Mouse (Mus musculus): ENCODE measurements around the gene Neurl2. TPM values are rescaled to one million over a fixed set of nuclear protein-coding genes. Genes with fewer than 3 reads are reported as not detected.
"Not testable (repeated sequence)": the region's sequence is repeated elsewhere in the genome, so short reads cannot be mapped to it uniquely, and the experiment has no call there.

Gene Neurl2
- polyA plus RNA-seq, 1 experiment from 2014 or later = 5.2 TPM

- peaks cover 21% of the 10 kb centered on the region for H3K36me3 ChIP-seq
- H3K9me3 ChIP-seq = no peaks in the 10 kb centered on the region
- 2% methylated on average over 21 of the region's 21 CpGs for WGBS
- H3K27me3 ChIP-seq = no peaks in the 10 kb centered on the region
- H3K27ac ChIP-seq (replicated peaks) = peak overlapping the region; percentile 87
- H3K4me1 ChIP-seq = peaks cover 19% of the 10 kb centered on the region
- peak; percentile 61 for ATAC-seq (ENCODE audit: low FRiP score, low read depth)
- peak overlapping the region; percentile 88 for H3K4me2 ChIP-seq (replicated peaks)
- H3K9ac ChIP-seq (replicated peaks) = peak overlapping the region; percentile 79
- H3K4me3 ChIP-seq = peak overlapping the region; percentile 65
Measured at GRCm38 (mm10) chr2:164805332-164805718, 27.9 kb downstream of the Neurl2 start.

- H3K9ac ChIP-seq (replicated peaks) = peak within 1 kb of the TSS; percentile 81
- H3K4me3 ChIP-seq = peak within 1 kb of the TSS; percentile 65
- WGBS = under 1% methylated on average over 47 of the region's 47 CpGs
- peak; percentile 97 for ATAC-seq (ENCODE audit: low FRiP score, low read depth)
- H3K27me3 ChIP-seq = no peaks in the 10 kb centered on the region
- H3K9me3 ChIP-seq = no peaks in the 10 kb centered on the region
- H3K4me1 ChIP-seq = peaks cover 19% of the 10 kb centered on the region
- peaks cover 22% of the 10 kb centered on the region for H3K36me3 ChIP-seq
- H3K4me2 ChIP-seq (replicated peaks) = peak within 1 kb of the TSS; percentile 88
- peak within 1 kb of the TSS; percentile 87 for H3K27ac ChIP-seq (replicated peaks)
Measured at GRCm38 (mm10) chr2:164804533-164805331, 28.5 kb downstream of the Neurl2 start, which contains the start of the genes Acot8 and Zswim3. Gene Acot8, minus strand, starts transcription at chr2:164804882. Gene Zswim3, plus strand, starts transcription at chr2:164805098.

GRCm38 (mm10) chr2:164803921-164804313 is 29.3 kb downstream of the Neurl2 start:
- Histone ChIP-seq H3K9ac (replicated peaks) (peak overlapping the region; percentile 81), H3K4me3 (peak overlapping the region; percentile 65), H3K4me2 (replicated peaks) (peak overlapping the region; percentile 88), H3K4me1 (peaks cover 19% of the 10 kb centered on the region), H3K36me3 (peaks cover 22% of the 10 kb centered on the region), H3K27ac (replicated peaks) (no peak overlapping the region), H3K9me3 (no peaks in the 10 kb centered on the region), H3K27me3 (no peaks in the 10 kb centered on the region)
- ATAC-seq (ENCODE audit: low FRiP score, low read depth) = no peak
- 45% methylated on average over 1 of the region's 1 CpGs for WGBS

GRCm38 (mm10) chr2:164803201-164803920 is 29.9 kb downstream of the Neurl2 start:
- H3K27ac ChIP-seq (replicated peaks) = no peak overlapping the region
- whole genome bisulfite sequencing = 93% methylated on average over 16 of the region's 16 CpGs

GRCm38 (mm10) chr2:164800252-164801004 is 32.8 kb downstream of the Neurl2 start:
- Histone ChIP-seq H3K9ac (replicated peaks) (no peak overlapping the region), H3K27ac (replicated peaks) (no peak overlapping the region), H3K4me2 (replicated peaks) (no peak overlapping the region), H3K9me3 (no peaks in the 10 kb centered on the region), H3K4me3 (no peak overlapping the region), H3K27me3 (no peaks in the 10 kb centered on the region), H3K4me1 (peaks cover 13% of the 10 kb centered on the region), H3K36me3 (peaks cover 52% of the 10 kb centered on the region)
- WGBS = 92% methylated on average over 13 of the region's 13 CpGs
- ATAC-seq (ENCODE audit: low FRiP score, low read depth) = no peak

More at GRCm38 (mm10) chr2:164803201-164803920, 29.9 kb downstream of the Neurl2 start:
- H3K36me3 ChIP-seq = peaks cover 26% of the 10 kb centered on the region
- no peak for ATAC-seq (ENCODE audit: low FRiP score, low read depth)
- H3K4me2 ChIP-seq (replicated peaks) = peak overlapping the region; percentile 88
- H3K9ac ChIP-seq (replicated peaks) = peak overlapping the region; percentile 81; the same call in 1 of the 2 replicates
- H3K9me3 ChIP-seq = no peaks in the 10 kb centered on the region
- no peaks in the 10 kb centered on the region for H3K27me3 ChIP-seq
- H3K4me3 ChIP-seq = peak overlapping the region; percentile 65
- peaks cover 19% of the 10 kb centered on the region for H3K4me1 ChIP-seq

- H3K4me1 ChIP-seq; H3K27me3 ChIP-seq; ATAC-seq (ENCODE audit: low FRiP score, low read depth); H3K9ac ChIP-seq (replicated peaks); H3K27ac ChIP-seq (replicated peaks); H3K9me3 ChIP-seq; H3K4me2 ChIP-seq (replicated peaks); H3K4me3 ChIP-seq: not testable (repeated sequence)
- peaks cover 63% of the 10 kb centered on the region for H3K36me3 ChIP-seq
- 81% methylated on average over 6 of the region's 6 CpGs for WGBS
Measured at GRCm38 (mm10) chr2:164798554-164798953, 34.7 kb downstream of the Neurl2 start.

- WGBS = 90% methylated on average over 4 of the region's 4 CpGs
- H3K4me3 ChIP-seq = no peak overlapping the region
- H3K27me3 ChIP-seq = no peaks in the 10 kb centered on the region
- no peak overlapping the region for H3K4me2 ChIP-seq (replicated peaks)
- H3K9ac ChIP-seq (replicated peaks) = no peak overlapping the region
- no peak for ATAC-seq (ENCODE audit: low FRiP score, low read depth)
- no peak overlapping the region for H3K27ac ChIP-seq (replicated peaks)
- 0 out of 2 replicates have a peak, but pooled peaks cover 2% of the 10 kb centered on the region for H3K4me1 ChIP-seq
- H3K9me3 ChIP-seq = no peaks in the 10 kb centered on the region
- H3K36me3 ChIP-seq = peaks cover 77% of the 10 kb centered on the region
Measured at GRCm38 (mm10) chr2:164795868-164796267, 37.4 kb downstream of the Neurl2 start.

GRCm38 (mm10) chr2:164794293-164794692 is 39.0 kb downstream of the Neurl2 start:
- H3K36me3 ChIP-seq = peaks cover 72% of the 10 kb centered on the region
- no peak overlapping the region for H3K4me2 ChIP-seq (replicated peaks)
- no peak overlapping the region for H3K27ac ChIP-seq (replicated peaks)
- H3K27me3 ChIP-seq = no peaks in the 10 kb centered on the region
- peak; percentile 75 for ATAC-seq (ENCODE audit: low FRiP score, low read depth)
- H3K9me3 ChIP-seq = no peaks in the 10 kb centered on the region
- H3K4me3 ChIP-seq = no peak overlapping the region
- H3K9ac ChIP-seq (replicated peaks) = no peak overlapping the region
- 42% methylated on average over 5 of the region's 5 CpGs for WGBS
- H3K4me1 ChIP-seq = 0 out of 2 replicates have a peak, but pooled peaks cover 2% of the 10 kb centered on the region

GRCm38 (mm10) chr2:164793772-164794171 is 39.5 kb downstream of the Neurl2 start:
- no peak for ATAC-seq (ENCODE audit: low FRiP score, low read depth)
- Histone ChIP-seq H3K9ac (replicated peaks) (no peak overlapping the region), H3K27ac (replicated peaks) (no peak overlapping the region), H3K4me1 (0 out of 2 replicates have a peak, but pooled peaks cover 2% of the 10 kb centered on the region), H3K36me3 (peaks cover 71% of the 10 kb centered on the region), H3K4me3 (no peak overlapping the region), H3K9me3 (no peaks in the 10 kb centered on the region), H3K4me2 (replicated peaks) (no peak overlapping the region), H3K27me3 (no peaks in the 10 kb centered on the region)
- 93% methylated on average over 2 of the region's 2 CpGs for WGBS

- H3K4me2 ChIP-seq (replicated peaks) = no peak overlapping the region
- peaks cover 66% of the 10 kb centered on the region for H3K36me3 ChIP-seq
- no peak overlapping the region for H3K4me3 ChIP-seq
- no peak overlapping the region for H3K9ac ChIP-seq (replicated peaks)
- ATAC-seq (ENCODE audit: low FRiP score, low read depth) = no peak
- H3K4me1 ChIP-seq = 0 out of 2 replicates have a peak, but pooled peaks cover 2% of the 10 kb centered on the region
- 94% methylated on average over 3 of the region's 3 CpGs for WGBS
- H3K9me3 ChIP-seq = no peaks in the 10 kb centered on the region
- H3K27me3 ChIP-seq = no peaks in the 10 kb centered on the region
- H3K27ac ChIP-seq (replicated peaks) = no peak overlapping the region
Measured at GRCm38 (mm10) chr2:164793236-164793635, 40.0 kb downstream of the Neurl2 start.

- ATAC-seq (ENCODE audit: low FRiP score, low read depth) = no peak
- Histone ChIP-seq H3K4me2 (replicated peaks) (no peak overlapping the region), H3K9me3 (no peaks in the 10 kb centered on the region), H3K4me1 (0 out of 2 replicates have a peak, but pooled peaks cover 2% of the 10 kb centered on the region), H3K27me3 (no peaks in the 10 kb centered on the region), H3K9ac (replicated peaks) (no peak overlapping the region), H3K36me3 (peaks cover 61% of the 10 kb centered on the region), H3K27ac (replicated peaks) (no peak overlapping the region), H3K4me3 (no peak overlapping the region)
- WGBS = 96% methylated on average over 12 of the region's 12 CpGs
Measured at GRCm38 (mm10) chr2:164792400-164793190, 40.7 kb downstream of the Neurl2 start.

Data from midbrain, embryonic 12.5 days (tissue).